Mouse (Mus musculus) megakaryocyte, adult 5-6 weeks (primary cell): ENCODE results near the gene Psma4. TPM values are rescaled to one million over a fixed set of nuclear protein-coding genes. Genes with fewer than 3 reads are reported as not detected.

Experiments used
- ATAC-seq: 2 replicates; pipeline ENCODE4 v1.8.0; 2016; ENCODE audit warnings: mild to moderate bottlenecking, inconsistent platforms; ENCODE audit not compliant: poor library complexity, severe bottlenecking
- total RNA-seq, 2 experiments: library from RNA; stranded (forward) in 1 of 2; stranded (reverse) in 1 of 2; fragments of 153-499, 151-499 nt in 1 of 2; fragments of 221-1000, 200-1000 nt in 1 of 2; gene quantifications; 2 replicates each; pipeline versions ENCODE4 v1.2.3 to v1.2.4; 2015 to 2017

The Psma4 gene
- total RNA-seq, 2 experiments from 2014 or later: 300 to 387 TPM

GRCm38 (mm10) chr9:54982401-54982800 lies 31.8 kb downstream of the Psma4 start:
- ATAC-seq: no peak

- ATAC-seq: no peak
Observed at GRCm38 (mm10) chr9:54990362-54990761, 39.8 kb downstream of the Psma4 start.

GRCm38 (mm10) chr9:54994381-54994780 lies 43.8 kb downstream of the Psma4 start:
- no peak for ATAC-seq

- no peak for ATAC-seq
Observed at GRCm38 (mm10) chr9:54995645-54996044, 45.1 kb downstream of the Psma4 start.

GRCm38 (mm10) chr9:55003609-55004008 lies 53.0 kb downstream of the Psma4 start:
- ATAC-seq: no peak

Other genes with a start within 250 kb of the Psma4 start
- gene Wdr61, start 216.3 kb upstream of the Psma4 start, total RNA-seq (2015): 58.3 and 68.3 TPM in 2 replicates
- gene Wdr61, start 216.3 kb upstream of the Psma4 start, total RNA-seq (2017): 38.9 and 43.2 TPM in 2 replicates
- not detected in 2 replicates for gene Crabp1, start 186.0 kb upstream of the Psma4 start, total RNA-seq (2015)
- gene Crabp1, start 186.0 kb upstream of the Psma4 start, total RNA-seq (2017): not detected in 2 replicates
- gene Ireb2, start 87.0 kb upstream of the Psma4 start, total RNA-seq (2015): 44.2 and 47.9 TPM in 2 replicates
- 37.6 and 41.2 TPM in 2 replicates for gene Ireb2, start 87.0 kb upstream of the Psma4 start, total RNA-seq (2017)
- 0.07 and 0.09 TPM in 2 replicates for gene Hykk, start 33.5 kb upstream of the Psma4 start, total RNA-seq (2015)
- 0.12 and 0.22 TPM in 2 replicates for gene Hykk, start 33.5 kb upstream of the Psma4 start, total RNA-seq (2017)
- gene AY074887, start 208 bp downstream of the Psma4 start, total RNA-seq (2015): not detected in 2 replicates
- 0.65 TPM in 1 of 2 replicates, not detected in the other for gene AY074887, start 208 bp downstream of the Psma4 start, total RNA-seq (2017)
- not detected in 2 replicates for gene Chrna5, start 30.1 kb downstream of the Psma4 start, total RNA-seq (2015)
- not detected in 2 replicates for gene Chrna5, start 30.1 kb downstream of the Psma4 start, total RNA-seq (2017)
- not detected in 2 replicates for gene Chrna3, start 75.8 kb downstream of the Psma4 start, total RNA-seq (2015)
- gene Chrna3, start 75.8 kb downstream of the Psma4 start, total RNA-seq (2017): not detected in 2 replicates
- gene Chrnb4, start 98.0 kb downstream of the Psma4 start, total RNA-seq (2015): not detected in 2 replicates
- gene Chrnb4, start 98.0 kb downstream of the Psma4 start, total RNA-seq (2017): 0.04 TPM in 1 of 2 replicates, not detected in the other
- gene Ube2q2, start 198.1 kb downstream of the Psma4 start, total RNA-seq (2015): 31.9 and 33.6 TPM in 2 replicates
- 35.5 and 43.4 TPM in 2 replicates for gene Ube2q2, start 198.1 kb downstream of the Psma4 start, total RNA-seq (2017)